Mouse (Mus musculus): Measurements from ENCODE around the gene Gna12.

Gna12 gene

GRCm38 (mm10) chr5:140806939-140807338 lies 23.3 kb downstream of the Gna12 start:
- in situ Hi-C loops (cut with MboI; ENCODE audit: low pct_unique_long_range_greater_than_20kb in 1 of 2, low sequenced_read_pairs in 2 of 2, unreplicated experiment in 1 of 2) = no loop called here

- in situ Hi-C loops (cut with MboI; ENCODE audit: low pct_unique_long_range_greater_than_20kb in 1 of 2, low sequenced_read_pairs in 2 of 2, unreplicated experiment in 1 of 2) = no loop called here
Observed at GRCm38 (mm10) chr5:140806252-140806651, 24.0 kb downstream of the Gna12 start.

- in situ Hi-C loops (cut with MboI; ENCODE audit: low pct_unique_long_range_greater_than_20kb in 1 of 2, low sequenced_read_pairs in 2 of 2, unreplicated experiment in 1 of 2) = no loop called here
Observed at GRCm38 (mm10) chr5:140801782-140802181, 28.4 kb downstream of the Gna12 start.

GRCm38 (mm10) chr5:140800288-140800923 lies 29.8 kb downstream of the Gna12 start:
- in situ Hi-C loops (cut with MboI; ENCODE audit: low pct_unique_long_range_greater_than_20kb in 1 of 2, low sequenced_read_pairs in 2 of 2, unreplicated experiment in 1 of 2) = no loop called here

GRCm38 (mm10) chr5:140799190-140799589 lies 31.0 kb downstream of the Gna12 start:
- in situ Hi-C loops (cut with MboI; ENCODE audit: low pct_unique_long_range_greater_than_20kb in 1 of 2, low sequenced_read_pairs in 2 of 2, unreplicated experiment in 1 of 2) = no loop called here

GRCm38 (mm10) chr5:140798775-140799174 lies 31.5 kb downstream of the Gna12 start:
- in situ Hi-C loops (cut with MboI; ENCODE audit: low pct_unique_long_range_greater_than_20kb in 1 of 2, low sequenced_read_pairs in 2 of 2, unreplicated experiment in 1 of 2) = no loop called here

GRCm38 (mm10) chr5:140798158-140798557 lies 32.1 kb downstream of the Gna12 start:
- in situ Hi-C loops (cut with MboI; ENCODE audit: low pct_unique_long_range_greater_than_20kb in 1 of 2, low sequenced_read_pairs in 2 of 2, unreplicated experiment in 1 of 2) = no loop called here

- in situ Hi-C loops (cut with MboI; ENCODE audit: low pct_unique_long_range_greater_than_20kb in 1 of 2, low sequenced_read_pairs in 2 of 2, unreplicated experiment in 1 of 2) = no loop called here
Observed at GRCm38 (mm10) chr5:140796051-140796450, 34.2 kb downstream of the Gna12 start.

- in situ Hi-C loops (cut with MboI; ENCODE audit: low pct_unique_long_range_greater_than_20kb in 1 of 2, low sequenced_read_pairs in 2 of 2, unreplicated experiment in 1 of 2) = no loop called here
Observed at GRCm38 (mm10) chr5:140795176-140795575, 35.1 kb downstream of the Gna12 start.

- in situ Hi-C loops (cut with MboI; ENCODE audit: low pct_unique_long_range_greater_than_20kb in 1 of 2, low sequenced_read_pairs in 2 of 2, unreplicated experiment in 1 of 2) = no loop called here
Observed at GRCm38 (mm10) chr5:140794753-140795152, 35.5 kb downstream of the Gna12 start.

GRCm38 (mm10) chr5:140792233-140792632 lies 38.0 kb downstream of the Gna12 start:
- in situ Hi-C loops (cut with MboI; ENCODE audit: low pct_unique_long_range_greater_than_20kb in 1 of 2, low sequenced_read_pairs in 2 of 2, unreplicated experiment in 1 of 2) = no loop called here

- in situ Hi-C loops (cut with MboI; ENCODE audit: low pct_unique_long_range_greater_than_20kb in 1 of 2, low sequenced_read_pairs in 2 of 2, unreplicated experiment in 1 of 2) = no loop called here
Observed at GRCm38 (mm10) chr5:140790937-140791877, 39.0 kb downstream of the Gna12 start.

- in situ Hi-C loops (cut with MboI; ENCODE audit: low pct_unique_long_range_greater_than_20kb in 1 of 2, low sequenced_read_pairs in 2 of 2, unreplicated experiment in 1 of 2) = no loop called here
Observed at GRCm38 (mm10) chr5:140790392-140790791, 39.8 kb downstream of the Gna12 start.

GRCm38 (mm10) chr5:140789561-140789960 lies 40.7 kb downstream of the Gna12 start:
- in situ Hi-C loops (cut with MboI; ENCODE audit: low pct_unique_long_range_greater_than_20kb in 1 of 2, low sequenced_read_pairs in 2 of 2, unreplicated experiment in 1 of 2) = no loop called here

- in situ Hi-C loops (cut with MboI; ENCODE audit: low pct_unique_long_range_greater_than_20kb in 1 of 2, low sequenced_read_pairs in 2 of 2, unreplicated experiment in 1 of 2) = no loop called here
Observed at GRCm38 (mm10) chr5:140785240-140785872, 44.9 kb downstream of the Gna12 start.

- in situ Hi-C loops (cut with MboI; ENCODE audit: low pct_unique_long_range_greater_than_20kb in 1 of 2, low sequenced_read_pairs in 2 of 2, unreplicated experiment in 1 of 2) = no loop called here
Observed at GRCm38 (mm10) chr5:140784288-140784687, 45.9 kb downstream of the Gna12 start.

- in situ Hi-C loops (cut with MboI; ENCODE audit: low pct_unique_long_range_greater_than_20kb in 1 of 2, low sequenced_read_pairs in 2 of 2, unreplicated experiment in 1 of 2) = no loop called here
Observed at GRCm38 (mm10) chr5:140783577-140783976, 46.7 kb downstream of the Gna12 start.

GRCm38 (mm10) chr5:140781886-140782572 lies 48.2 kb downstream of the Gna12 start:
- in situ Hi-C loops (cut with MboI; ENCODE audit: low pct_unique_long_range_greater_than_20kb in 1 of 2, low sequenced_read_pairs in 2 of 2, unreplicated experiment in 1 of 2) = no loop called here

- in situ Hi-C loops (cut with MboI; ENCODE audit: low pct_unique_long_range_greater_than_20kb in 1 of 2, low sequenced_read_pairs in 2 of 2, unreplicated experiment in 1 of 2) = no loop called here
Observed at GRCm38 (mm10) chr5:140781122-140781521, 49.1 kb downstream of the Gna12 start.

Data from mouse embryonic stem cell (cell line).